Mouse (Mus musculus) heart, postnatal 10 days (tissue): ENCODE measurements at regions not wholly inside any gene's neighbourhood (a gene's known extent, or its start where the extent isn't known, plus 50 kb on each side); places are given as distances from the start of the nearest gene placed in this dataset.

Experiments
- DNase-seq, 2 experiments: peaks; one replicate each; pipeline ENCODE4 v3.0.0; 2021
- intact Hi-C: fragments of 180-260 bp; cut with DNase I; formaldehyde crosslinking; loops from one replicate; pipeline ENCODE4 v1.15.1; 2025

DNA sequence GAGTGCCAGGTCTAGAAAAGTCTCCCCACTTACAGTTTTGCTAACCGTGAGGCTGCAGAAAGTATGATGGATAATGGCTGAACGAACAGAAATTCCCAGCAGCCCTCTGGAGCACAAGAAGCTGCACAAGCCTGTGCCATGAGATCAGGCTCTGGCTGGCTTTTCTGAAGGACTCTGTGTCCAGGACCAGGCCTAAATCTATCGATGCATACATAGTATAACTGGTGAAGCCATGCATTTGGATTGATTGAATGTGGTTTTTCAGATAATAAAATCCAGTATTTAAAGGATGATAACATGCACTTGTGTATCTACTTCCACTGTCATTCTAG, 356.1 kb downstream of the Eipr1 start:
- intact Hi-C loops, result no loop called here
- DNase-seq, result no peak

DNA sequence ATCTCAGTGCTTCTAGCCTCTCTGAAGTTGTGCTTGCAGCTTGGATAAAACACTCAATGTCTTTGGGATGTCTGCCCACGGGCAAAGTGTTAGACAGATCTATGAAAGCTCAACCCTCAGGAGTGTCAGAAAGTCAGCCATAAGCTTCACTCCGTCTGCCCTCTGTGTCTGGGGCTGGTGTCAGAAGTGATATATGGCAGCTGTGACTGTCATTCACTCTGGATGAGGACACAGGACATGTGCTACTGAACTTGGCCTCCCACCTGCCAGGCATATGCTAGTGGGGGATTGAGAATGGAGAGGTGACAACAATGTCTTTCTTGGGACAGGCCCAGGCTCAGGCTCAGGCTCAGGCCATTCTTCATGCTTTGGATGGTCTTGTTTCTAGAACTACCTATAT, 366.7 kb downstream of the Eipr1 start:
- intact Hi-C loops, result no loop called here
- DNase-seq, result no peak

DNA sequence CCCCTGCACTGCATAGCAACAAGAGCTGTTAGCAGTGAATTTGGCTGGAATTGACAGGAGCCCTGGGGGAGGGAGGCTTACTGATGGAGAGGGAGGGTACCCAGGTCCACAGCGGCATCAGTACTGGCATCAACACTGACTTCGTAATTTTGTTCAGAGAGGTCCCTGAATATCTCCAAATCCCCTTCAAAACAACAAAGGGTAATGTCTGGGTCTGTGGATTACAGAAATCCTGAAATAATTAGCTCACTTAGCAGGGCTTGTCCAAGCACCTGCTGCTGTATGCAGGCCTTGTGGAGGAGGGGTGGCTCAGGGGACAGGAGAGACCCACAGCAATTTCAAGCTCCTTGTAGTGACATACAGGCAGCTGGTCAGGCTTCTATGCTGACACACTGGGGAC, 369.6 kb downstream of the Eipr1 start:
- intact Hi-C loops, result loop anchor here (10.0 kb wide), 1 partner anchor 526 kb away; no protein-coding TSS in a partner anchor
- DNase-seq, result no peak

DNA sequence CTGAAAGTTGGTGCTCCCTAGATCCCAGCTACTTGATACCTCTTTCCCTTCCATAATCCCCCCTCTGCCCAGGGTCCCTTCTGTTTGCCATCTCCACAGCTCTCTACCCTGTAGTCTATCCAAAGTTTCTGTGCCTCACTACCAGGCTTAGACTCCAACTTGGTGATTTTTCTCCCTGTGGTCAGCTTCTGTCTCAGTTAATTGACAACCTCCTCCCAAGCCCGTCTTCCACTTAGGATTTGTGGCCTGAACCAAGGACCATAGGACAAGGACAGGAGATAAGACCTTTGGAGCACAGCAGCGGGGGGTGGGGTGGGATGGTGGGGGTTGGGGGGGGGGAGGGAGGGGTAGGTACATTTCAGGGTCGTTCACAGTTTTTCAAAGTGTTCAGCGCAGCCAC, 371.3 kb downstream of the Eipr1 start:
- intact Hi-C loops, result loop anchor here (10.0 kb wide), 1 partner anchor 528 kb away; no protein-coding TSS in a partner anchor
- no peak for DNase-seq

DNA sequence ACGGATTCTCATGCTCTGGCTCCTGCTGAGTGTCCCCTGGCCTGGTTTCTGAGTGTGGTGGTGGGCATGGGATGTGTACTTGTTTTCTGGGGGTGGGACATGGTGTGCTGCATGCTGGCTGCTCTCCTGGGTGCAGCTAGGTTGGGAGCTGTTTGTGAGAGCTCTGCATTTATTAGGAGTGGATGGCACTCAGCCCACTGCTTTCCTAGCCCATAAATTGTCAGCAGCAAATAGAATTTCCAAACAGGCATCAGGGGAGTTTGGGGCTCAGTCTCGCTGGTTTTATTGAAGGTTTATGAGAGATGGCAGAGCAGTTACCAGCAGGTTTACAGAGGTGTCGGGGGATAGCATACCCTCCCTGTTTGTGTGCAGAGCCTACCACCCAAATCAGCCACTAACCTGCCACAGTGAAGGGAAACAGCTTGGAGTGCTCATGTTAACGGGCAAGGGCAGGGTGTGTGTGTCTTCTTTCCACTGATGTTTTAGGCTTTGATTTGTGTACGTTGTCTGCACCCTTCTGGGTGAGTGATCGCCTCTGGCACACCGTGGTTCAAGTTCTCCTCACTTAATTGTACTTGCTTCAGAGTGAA, 372.6 kb downstream of the Eipr1 start:
- DNase-seq, result no peak
- intact Hi-C loops, result loop anchor here (10.0 kb wide), 1 partner anchor 529 kb away; no protein-coding TSS in a partner anchor

DNA sequence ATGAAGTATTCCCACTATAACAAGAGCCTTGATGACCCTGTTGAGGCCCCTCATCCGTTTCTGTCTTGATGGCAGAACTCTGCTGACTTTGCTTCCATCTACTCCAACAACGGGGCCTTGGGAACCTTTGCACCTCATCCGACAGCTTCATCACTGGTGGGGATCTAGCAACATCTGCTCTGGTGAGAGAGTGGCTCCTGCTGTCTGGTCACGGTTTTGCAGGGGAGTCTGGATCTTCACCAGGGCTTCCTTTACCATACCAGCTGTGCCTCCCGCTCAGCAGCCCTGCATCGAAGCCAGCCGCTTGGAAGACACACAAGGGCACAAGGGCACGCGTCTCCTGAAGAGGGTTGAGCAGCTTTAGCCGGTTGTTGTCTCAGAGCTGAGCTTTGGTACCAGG, 377.2 kb downstream of the Eipr1 start:
- DNase-seq, result peak; percentile 29 to 42
- intact Hi-C loops, result loop anchor here (2.0 to 10.0 kb wide), 2 partner anchors 430 to 534 kb away; no protein-coding TSS in a partner anchor

- intact Hi-C loops, result loop anchor here (2.0 to 10.0 kb wide), 2 partner anchors 431 to 535 kb away; no protein-coding TSS in a partner anchor
- no peak for DNase-seq
Observed at GRCm38 (mm10) chr12:29129331-29129730, 377.7 kb downstream of the Eipr1 start.

DNA sequence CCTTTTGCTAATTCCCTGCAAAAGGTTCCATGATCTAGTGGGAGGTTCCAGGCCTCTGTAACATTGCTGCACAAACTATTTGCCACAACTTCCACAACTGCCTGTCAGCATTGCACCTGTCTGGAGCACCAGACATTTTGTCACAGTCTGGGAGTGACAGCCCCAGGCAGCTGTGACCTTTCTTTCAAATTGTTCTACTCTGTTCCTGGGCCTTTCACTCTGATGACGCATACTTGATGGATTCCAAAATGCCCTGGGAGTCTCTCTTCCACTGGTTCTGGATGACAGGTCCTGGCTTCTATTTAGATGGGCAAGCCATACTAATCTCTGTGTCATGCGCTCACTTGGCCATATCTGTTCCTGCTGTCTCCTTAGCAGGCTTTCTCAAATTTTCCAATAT, 382.7 kb downstream of the Eipr1 start:
- no peak for DNase-seq
- intact Hi-C loops, result no loop called here

GRCm38 (mm10) chr12:29136850-29137268, 385.3 kb downstream of the Eipr1 start:
- intact Hi-C loops, result no loop called here
- DNase-seq, result peak; percentile 83 to 84

DNA sequence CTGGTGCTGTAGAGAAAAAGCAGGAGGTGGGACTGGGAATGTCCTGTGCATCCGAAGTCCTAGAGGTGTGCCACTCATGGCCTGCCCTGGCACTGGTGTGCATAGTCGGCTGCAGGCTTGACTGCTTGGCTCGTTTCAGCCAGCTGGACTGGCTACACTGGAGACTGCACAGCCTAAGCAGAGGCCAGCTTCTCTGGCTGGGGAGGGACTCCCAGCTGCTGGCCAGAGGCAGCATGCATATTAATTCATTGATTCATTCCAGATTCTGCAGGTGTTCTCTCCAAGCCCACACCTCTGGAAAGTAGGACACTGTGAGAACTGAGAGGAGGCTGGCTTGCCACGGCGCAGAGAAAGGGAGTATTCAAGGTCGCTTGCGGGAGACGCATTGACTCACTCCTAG, 385.9 kb downstream of the Eipr1 start:
- intact Hi-C loops, result no loop called here
- DNase-seq, result peak; percentile 10 to 23

DNA sequence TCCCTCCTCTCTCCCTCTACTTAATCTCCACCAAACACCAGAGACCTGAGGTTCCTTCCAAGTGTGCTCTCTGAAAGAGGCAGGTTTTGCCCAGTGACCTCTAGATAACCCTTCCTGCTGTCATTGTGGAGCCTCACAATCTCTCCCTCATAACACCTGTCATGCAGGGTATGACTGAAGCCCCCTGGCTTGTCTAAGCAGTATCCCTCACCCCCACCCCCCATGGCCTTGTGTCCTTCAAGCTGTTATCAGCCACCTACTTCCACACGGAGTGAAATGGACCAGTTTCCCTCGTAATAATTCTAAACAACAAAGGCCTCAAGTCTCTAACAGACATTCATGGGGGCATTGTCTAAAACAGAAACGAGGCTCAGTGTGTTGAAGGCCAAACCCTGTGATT, 387.6 kb upstream of the Myt1l start:
- DNase-seq, result no peak
- intact Hi-C loops, result no loop called here

DNA sequence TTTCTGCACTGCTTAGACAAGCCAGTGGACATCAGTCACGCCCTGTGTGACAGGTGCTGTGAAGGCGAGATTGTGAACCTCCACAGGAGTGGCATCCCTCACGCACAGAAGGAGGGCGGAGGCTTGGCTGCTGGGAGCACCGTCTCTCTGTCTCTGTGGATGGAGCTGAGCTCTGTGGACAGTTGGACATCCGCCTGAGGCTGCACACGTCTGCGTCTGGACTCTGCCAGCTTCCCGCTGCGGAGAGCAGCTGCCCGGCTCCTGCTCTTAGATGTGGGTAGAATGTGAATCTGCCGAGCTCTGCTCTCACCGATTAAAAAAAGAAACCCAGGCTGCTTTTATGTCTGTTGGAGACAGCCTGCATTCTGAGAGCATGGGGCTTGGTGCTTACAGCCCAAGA, 387.1 kb upstream of the Myt1l start:
- intact Hi-C loops, result no loop called here
- peak; percentile 10 to 21 for DNase-seq

DNA sequence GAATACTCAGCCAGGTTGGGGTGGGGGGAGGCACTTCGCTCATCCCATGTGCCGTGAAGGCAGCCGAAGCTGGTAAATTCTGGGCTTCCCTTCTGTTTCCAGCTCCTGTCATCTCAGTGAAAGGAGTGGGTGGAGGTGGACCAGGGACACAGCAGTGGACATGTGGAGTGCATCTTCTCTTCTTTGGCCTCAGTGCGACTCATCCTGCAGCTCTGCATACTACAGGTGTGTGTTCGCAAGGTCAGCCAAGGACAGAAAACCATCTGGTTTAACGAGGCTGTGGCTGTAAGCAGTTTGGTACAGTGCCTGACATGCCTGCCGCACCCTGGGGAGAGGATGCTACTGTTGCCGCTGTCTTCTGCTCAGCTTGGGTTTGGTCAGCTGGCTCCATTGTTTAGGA, 386.3 kb upstream of the Myt1l start:
- intact Hi-C loops, result no loop called here
- DNase-seq, result no peak

GRCm38 (mm10) chr12:29143297-29143696, 384.9 kb upstream of the Myt1l start:
- intact Hi-C loops, result no loop called here
- DNase-seq, result no peak

DNA sequence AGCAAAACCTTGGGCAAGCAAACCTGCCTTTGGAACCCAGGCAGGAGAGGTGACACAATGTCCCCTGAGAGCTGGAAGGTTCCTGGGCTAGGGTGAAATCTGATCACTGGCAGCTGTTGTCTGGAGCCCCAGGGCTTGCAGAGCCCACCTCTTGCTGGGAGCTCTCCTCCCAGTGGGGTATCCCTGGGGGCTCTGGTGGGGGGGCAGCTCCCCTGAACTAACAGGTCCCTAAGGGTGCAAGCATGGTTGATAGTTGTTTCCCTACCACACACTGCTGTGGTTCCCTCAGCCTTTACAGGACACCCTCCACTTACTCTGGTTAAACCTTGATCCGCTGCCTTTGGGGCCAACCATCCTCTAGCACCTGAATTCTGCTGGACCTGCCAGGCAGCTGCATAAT, 367.3 kb upstream of the Myt1l start:
- intact Hi-C loops, result no loop called here
- no peak for DNase-seq

- DNase-seq, result no peak
- intact Hi-C loops, result no loop called here
Observed at GRCm38 (mm10) chr12:29161546-29161945, 366.6 kb upstream of the Myt1l start.

DNA sequence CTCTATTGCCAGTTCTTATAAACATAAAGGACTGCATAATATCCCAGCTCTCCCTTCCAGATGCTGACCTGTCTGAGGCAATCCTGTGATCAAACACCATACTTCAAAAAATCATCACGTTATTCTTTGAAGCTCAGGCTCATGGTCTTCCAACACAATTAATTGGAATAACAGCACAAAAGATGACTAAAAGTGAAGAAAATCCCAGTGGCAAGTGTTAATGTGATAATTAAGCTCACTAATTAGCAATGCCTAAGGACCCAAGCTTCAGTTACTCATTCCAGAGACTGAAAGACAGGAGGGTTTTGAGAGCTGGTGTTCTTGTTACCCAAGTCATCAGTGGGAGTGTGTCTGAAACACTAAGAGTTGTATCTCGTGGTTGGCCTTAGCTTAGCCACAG, 363.5 kb upstream of the Myt1l start:
- no peak for DNase-seq
- intact Hi-C loops, result no loop called here

- DNase-seq, result peak; percentile 9 to 13
- intact Hi-C loops, result loop anchor here (2.0 kb wide), 1 partner anchor 98 kb away; no protein-coding TSS in a partner anchor
Observed at GRCm38 (mm10) chr12:29166316-29166715, 361.9 kb upstream of the Myt1l start.

DNA sequence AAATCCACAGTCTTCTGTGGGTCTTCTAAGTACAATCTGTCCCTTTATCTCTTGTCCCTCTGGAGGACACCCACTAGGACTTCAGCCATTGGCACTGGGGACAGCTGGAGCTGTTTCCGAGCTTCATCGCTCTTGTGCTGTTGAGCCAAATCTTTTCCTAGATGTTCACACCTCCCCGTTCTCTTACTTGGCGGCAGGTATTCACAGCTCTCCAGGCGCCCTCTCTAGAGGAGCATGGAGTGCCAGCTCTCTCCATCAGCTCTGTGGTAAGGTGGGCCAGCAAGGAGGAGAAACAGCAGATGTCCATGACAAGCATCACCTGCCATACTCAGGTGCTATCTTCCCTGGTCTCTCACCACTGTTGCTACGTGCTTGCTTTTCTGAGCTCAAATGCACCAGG, 360.3 kb upstream of the Myt1l start:
- intact Hi-C loops, result loop anchor here (2.0 kb wide), 1 partner anchor 99 kb away; no protein-coding TSS in a partner anchor
- no peak for DNase-seq

GRCm38 (mm10) chr12:29175698-29176440, 352.3 kb upstream of the Myt1l start:
- intact Hi-C loops, result no loop called here
- DNase-seq, result no peak

- intact Hi-C loops, result no loop called here
- DNase-seq, result no peak
Observed at GRCm38 (mm10) chr12:29177145-29177544, 351.0 kb upstream of the Myt1l start.

- intact Hi-C loops, result no loop called here
Observed at GRCm38 (mm10) chr12:29178168-29178895, 349.9 kb upstream of the Myt1l start.

More at GRCm38 (mm10) chr12:29178168-29178895, 349.9 kb upstream of the Myt1l start:
- no peak for DNase-seq
